Mouse (Mus musculus) urinary bladder, adult 18-20 months (tissue): ENCODE measurements around the gene Sike1.

Experiments used
- DNase-seq, 2 experiments: peaks; one replicate each; pipeline ENCODE4 v3.0.0; 2022; ENCODE audit warnings: low spot score in 2 of 2, mixed read lengths in 2 of 2

The Sike1 gene

DNA sequence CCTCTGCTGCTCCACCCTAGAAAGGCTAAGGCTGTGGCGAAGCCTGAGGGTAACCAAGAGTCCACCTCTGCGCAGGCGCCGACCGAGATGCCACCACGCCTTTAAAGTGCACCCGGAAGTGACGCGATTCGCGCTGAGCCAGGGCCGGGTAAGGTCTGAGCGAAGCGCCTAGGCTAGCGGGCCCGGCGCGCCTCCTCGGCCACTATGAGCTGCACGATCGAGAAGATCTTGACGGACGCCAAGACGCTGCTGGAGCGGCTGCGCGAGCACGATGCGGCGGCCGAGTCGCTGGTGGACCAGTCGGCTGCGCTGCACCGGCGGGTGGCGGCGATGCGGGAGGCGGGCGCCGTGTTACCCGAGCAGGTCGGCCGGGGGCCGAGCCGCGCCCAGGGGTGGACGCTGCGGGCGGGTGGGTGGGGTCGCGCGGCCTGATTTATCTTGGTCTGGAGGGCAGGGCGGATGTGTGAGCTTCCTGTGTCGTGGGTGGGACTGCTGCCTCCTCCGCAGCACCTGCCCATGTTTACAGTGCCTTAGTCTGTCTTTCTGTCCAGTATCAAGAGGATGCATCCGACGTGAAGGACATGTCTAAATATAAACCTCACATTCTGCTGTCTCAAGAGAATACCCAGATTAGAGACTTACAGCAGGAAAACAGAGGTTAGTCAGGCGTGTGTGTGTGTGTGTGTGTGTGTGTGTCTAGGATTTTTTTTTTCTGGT, at the start of gene Sike1:
Gene Sike1 (plus strand): TSS at position 104 of the 717 bp plus-strand sequence.
- peak; percentile 92 to 93 for DNase-seq

- no peak for DNase-seq
These were observed 49.2 kb upstream of the Sike1 start for GRCm38 (mm10) chr3:102946312-102946711.

DNA sequence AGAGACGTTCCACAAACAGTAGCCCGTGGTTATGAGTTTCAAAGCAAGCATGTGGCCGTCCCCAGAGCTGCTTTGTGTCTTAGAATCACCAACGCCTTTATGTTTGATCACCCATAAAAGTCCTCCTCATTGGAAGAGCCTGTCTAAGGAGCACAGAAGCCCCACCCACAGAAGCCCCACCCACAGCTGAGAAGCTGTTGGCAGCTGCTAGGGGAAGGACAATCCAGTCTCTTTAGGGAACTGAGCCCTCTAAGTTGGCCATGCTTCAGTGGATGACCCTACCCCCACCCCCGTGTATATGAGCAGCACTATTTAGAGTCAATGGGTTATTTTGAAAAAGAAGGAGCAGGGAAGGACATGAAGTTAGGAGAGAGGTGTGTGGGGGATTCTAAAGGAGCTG, 48.6 kb upstream of the Sike1 start:
- no peak for DNase-seq

DNA sequence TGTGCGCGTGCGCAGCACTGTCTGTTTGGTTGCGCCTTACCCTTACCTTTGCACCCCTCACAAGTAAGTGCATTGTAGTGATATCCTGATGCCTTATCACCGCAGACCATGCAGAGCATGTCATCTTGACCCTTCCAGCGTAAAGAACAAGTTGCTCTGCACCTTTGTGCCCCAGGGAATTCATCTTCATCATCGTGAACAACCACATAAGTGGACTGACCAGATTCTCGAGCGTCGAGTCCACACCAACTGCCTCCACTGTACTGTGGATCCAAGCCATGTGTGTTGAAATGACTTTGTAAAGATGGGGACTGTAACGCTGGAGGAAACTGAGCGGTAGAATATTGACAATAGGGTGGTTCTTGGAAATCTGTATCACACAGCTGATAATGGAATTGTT, 41.0 kb upstream of the Sike1 start:
- no peak for DNase-seq

- DNase-seq: no peak
These were observed 40.4 kb upstream of the Sike1 start for GRCm38 (mm10) chr3:102955143-102955542.

DNA sequence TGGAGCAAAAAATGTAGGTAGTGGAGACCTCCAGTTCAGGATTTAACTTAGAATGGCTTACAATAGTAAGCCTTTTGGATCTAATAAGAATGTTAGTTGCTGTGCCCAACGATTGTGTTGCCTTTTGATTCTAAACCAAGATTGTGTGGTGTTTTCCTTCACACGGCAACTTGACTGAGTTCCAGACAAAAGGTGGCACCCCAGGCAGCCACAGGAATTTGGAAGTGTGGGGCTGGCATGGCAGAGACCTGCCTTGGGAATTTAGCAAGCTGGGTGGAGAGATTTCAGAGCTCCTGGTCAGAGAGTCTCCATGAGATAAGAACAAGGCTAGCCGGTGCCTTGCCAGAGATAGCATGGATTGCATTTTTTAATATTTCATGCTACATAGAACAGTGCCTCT, 39.9 kb upstream of the Sike1 start:
- no peak for DNase-seq

DNA sequence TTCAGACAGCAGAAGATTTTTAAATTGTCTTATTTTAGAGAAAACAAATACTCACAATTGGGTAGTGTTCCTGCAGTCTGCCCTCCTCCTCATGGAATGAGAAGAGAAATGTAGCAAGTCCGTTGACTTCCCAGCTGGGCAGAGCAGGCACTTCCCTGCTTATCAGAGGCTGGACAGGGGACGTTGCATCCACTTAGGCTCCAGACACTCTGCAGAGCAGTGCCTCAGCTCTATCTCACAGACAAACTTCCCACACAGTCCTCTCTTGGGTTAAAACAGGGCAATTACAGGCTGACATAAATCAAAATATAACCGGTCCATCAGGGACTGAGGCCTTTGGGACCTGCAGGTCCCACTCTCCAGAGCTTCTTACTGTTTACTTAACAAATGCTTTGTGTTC, 31.5 kb upstream of the Sike1 start, which contains the start of gene Nr1h5:
Gene Nr1h5 (minus strand): TSS at position 101 of the 400 bp plus-strand sequence.
- no peak for DNase-seq

DNA sequence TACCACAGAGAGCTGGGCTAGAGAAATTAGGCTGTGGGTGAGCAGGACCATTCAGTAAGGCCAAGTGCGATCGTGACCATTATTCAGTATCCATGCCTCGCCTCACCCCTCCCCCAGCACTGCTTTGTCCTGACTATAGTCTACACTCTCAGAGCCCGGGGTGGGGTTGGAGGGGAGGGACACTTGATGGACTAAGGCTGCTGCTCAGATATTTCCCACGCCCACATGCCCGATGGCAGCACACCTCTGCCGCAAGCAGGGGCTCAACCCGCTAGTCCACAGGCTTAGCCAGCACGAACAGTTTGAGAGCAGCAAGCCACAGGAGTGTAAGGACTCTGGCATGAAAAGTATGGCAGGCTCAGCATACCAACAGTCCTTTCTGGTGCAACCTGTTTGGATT, 25.4 kb upstream of the Sike1 start:
- DNase-seq: no peak

DNA sequence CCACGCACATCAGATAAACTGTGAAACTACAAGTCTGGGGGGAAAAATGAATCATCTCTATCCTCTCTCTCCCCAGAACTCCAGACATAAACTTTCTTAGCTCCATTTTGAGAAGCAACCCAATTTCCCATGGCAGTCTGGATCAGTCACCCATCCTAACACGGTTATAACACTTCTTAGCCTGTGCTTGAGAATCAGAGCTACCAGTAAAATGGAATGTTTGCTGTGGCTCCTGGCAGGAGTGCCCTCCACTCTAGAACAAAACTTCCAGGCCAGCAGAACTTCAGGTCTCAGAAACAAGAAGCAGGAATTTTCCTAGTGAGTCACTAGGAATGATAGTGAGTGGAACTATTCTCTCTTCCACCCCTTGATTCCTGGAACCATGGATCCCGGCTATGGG, 25.0 kb upstream of the Sike1 start:
- no peak for DNase-seq

DNA sequence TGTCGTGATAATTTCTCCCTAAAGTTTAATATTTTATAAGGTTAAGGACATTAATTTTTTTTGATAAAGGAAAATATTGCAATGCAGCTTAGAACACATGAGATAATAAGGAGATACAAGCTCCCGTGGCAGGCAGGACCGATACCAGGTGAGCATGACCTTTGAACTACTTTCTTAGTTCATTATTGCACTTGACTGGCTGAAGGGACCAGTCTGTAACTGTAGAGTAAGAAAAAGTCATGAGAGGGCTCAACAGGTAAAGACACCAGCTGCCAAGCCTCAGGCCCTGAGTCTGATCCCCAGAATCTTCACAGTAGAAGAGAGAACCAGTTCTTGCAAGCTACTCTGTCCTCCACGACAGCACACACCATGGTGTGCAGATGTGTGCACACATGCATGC, 18.6 kb upstream of the Sike1 start:
- no peak for DNase-seq

GRCm38 (mm10) chr3:102979550-102980348, 15.8 kb upstream of the Sike1 start:
- no peak for DNase-seq

DNA sequence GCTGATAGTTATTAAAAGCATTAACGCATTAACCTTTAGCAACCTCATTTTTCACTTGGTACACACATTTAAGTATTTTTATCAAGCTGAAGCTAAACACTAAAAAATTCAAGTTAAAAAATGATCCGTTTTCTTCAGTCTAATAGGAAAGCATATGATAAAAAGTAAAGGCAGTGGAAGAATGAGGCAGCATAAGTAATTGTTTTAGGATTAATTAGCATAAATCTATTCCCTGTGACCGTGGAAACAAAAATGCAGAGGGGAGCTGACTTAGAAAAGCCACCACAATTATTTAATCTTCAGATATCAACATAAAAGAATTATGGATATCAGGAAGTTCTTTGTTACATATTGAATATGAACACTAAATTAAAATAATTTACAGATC, 15.2 kb upstream of the Sike1 start:
- DNase-seq: no peak

DNA sequence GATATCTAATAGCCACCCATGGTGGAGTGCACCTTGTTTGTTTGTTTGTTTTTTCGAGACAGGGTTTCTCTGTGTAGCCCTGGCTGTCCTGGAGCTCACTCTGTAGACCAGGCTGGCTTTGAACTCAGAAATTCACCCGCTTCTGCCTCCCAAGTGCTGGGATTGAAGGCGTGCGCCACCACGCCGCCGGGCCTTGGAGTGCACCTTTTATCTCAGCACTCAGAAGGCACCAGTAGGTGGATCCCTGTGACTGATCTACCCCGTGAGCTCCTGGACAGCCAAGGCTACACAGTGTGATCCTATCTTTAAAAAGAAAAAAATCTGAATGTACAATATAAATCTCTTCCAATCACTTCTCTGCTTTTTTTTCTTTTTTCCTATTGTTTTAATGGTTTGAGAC, 4.5 kb upstream of the Sike1 start:
- DNase-seq: no peak

- DNase-seq: no peak
These were observed 2.6 kb upstream of the Sike1 start for GRCm38 (mm10) chr3:102992936-102993335.

GRCm38 (mm10) chr3:102995233-102995604, 289 bp upstream of the Sike1 start:
- DNase-seq: no peak

- DNase-seq: no peak
These were observed 1.5 kb downstream of the Sike1 start for GRCm38 (mm10) chr3:102997036-102997435.

DNA sequence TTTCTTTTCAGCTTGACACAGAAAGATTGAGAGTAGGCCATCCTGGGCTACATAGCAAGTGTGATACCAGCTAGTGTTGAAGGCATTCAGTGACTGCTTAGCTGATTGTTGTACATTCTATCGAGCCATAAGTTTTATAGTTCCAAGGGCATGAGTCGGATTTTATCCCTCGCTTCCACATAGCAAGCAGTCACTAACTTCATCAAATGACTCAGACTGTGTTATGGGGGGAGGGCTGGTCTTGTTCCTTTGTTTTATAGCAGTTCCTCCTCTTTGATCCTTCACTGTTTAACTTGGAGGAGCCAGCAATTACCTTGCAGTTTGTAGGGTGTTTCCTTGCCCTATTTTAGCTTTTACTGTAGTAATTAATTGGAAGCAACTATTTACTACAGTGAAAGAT, 2.1 kb downstream of the Sike1 start:
- no peak for DNase-seq

GRCm38 (mm10) chr3:103001595-103001994, 6.1 kb downstream of the Sike1 start:
- no peak for DNase-seq

GRCm38 (mm10) chr3:103017350-103017749, 21.8 kb downstream of the Sike1 start:
- no peak for DNase-seq

GRCm38 (mm10) chr3:103019462-103019861, 24.0 kb downstream of the Sike1 start:
- DNase-seq: no peak

DNA sequence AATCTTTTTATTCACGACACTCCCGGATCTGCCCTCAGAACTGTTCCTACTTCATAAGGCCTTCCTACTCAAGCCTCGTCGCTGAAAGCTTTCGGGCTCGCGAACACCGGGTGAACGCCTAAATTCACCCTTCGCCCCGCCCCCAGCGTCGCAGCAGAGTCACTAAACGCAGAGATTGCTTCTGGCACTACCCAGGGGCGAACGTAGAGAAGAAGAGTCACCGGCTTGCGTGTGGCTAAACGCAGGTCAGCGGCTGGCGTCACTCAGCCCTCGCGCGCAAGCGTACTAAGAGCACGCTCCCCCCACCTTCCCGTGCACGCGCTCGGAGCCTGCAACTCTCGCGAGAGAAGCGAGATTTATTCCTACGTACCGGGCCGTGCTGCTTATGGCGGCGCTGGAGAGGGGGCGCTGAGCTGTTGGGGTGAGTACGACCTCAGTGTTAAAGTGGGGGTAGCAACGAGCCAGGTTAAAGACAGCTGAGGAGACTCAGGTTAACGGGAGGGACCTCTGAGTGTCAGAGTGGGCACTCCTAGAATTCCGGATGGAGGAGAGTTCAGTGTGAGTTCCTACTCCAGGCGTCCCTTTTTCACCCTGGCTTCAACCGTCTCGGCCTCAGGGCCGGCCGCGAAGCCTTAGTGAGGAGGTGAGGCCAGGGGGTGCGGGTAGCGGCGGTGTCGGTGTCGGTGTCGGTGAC, 24.9 kb downstream of the Sike1 start, which contains the start of gene Csde1:
Gene Csde1 (plus strand): TSS at position 178 of the 694 bp plus-strand sequence.
- peak; percentile 92 to 95 for DNase-seq

DNA sequence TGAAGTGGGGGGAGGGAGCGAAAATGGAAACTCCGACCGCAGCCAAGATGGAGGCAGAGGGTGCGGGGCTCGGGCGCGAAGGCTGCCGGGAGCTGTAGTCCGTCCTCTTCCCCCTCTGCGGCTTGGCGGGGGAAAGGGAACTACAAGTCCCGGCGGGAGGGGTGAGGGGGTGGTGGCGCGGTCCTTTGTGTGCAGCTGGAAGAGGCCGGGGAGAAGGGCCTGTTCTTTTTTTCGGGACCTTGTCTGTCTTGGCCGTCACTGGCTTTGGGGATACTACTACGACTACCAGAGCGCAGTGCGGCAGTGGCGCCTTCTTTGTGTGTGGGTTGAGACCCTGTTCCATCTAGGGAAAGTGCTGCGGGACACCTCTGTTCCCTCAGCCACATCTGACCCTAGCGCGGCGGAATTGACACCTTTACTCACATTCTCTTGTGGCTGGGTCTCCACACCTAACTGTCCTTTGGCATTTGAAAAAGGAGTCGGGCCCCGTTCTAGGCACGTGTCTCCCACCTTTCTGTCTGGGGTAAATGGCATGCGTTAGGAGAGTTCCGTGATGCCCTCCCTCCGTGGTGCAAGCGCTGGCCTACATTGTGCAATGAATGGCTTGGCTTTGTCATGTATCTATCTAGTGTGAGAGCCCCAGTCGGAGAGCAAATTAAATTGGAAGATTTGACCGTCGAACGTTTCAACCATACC, 25.6 kb downstream of the Sike1 start:
- peak; percentile 82 for DNase-seq
